Mouse (Mus musculus): Measurements from ENCODE around the gene Ahnak2.

- TF ChIP-seq CTCF (IDR thresholded peaks at IDR 0.05; ENCODE audit: control insufficient read depth, insufficient read depth, low read length), result no peak
- TF ChIP-seq POLR2A (IDR thresholded peaks at IDR 0.05; ENCODE audit: borderline replicate concordance, control insufficient read depth, low read depth, low read length), result no peak
These were observed 7.8 kb upstream of the Ahnak2 start for GRCm38 (mm10) chr12:112810092-112810885.
